Mouse (Mus musculus): ENCODE measurements around the gene Srsf9.

Gene Srsf9

GRCm38 (mm10) chr5:115326256-115326831, 633 bp upstream of the Srsf9 start:
- DNase-seq (ENCODE audit: low spot score), result no peak

DNA sequence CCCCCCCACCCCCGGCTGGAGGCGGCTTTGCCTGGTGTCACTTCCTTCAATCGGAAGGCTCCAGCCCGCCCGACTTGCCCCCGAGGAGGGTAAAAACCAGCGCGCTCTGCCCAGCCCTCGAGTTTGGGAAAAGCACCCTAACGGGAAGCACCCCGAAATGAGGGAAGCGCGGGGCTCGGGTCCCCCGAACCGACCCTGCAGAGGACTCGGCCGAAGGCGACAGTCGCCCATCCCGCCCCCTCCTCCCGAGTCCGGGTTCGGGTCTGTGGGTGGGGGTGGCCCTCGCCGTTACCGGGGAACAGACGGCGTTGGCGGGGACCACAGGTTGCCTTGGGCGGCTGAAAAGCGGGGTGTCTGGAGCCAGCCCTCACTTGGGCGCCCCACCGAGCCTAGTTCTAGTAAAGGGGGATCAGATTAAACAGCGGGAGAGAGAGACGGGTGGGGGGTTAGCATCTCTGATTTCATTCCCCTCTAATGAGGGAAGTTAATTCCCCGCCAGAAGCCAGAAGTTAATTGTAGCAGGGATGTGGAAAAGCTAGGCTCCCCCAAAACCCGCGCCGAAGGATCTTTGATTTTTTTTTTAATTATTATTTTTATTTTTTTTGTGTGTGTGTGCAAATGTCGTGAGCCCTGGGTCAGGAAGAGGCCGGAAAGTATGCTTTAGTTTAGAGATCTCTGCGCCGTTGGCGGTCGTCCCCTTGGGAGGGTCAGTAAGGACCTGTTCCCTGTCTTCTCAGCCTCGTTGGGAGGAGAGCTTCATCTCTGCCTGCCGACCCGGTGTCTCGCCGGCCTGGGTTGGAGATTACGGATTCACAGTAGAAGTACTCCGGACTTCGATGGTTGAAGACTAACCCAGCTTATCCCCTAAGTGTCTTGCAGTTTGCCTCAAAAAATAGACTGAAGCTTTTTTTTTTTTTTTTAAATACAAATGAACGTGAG, 902 bp downstream of the Srsf9 start:
- no peak for DNase-seq (ENCODE audit: low spot score)

DNA sequence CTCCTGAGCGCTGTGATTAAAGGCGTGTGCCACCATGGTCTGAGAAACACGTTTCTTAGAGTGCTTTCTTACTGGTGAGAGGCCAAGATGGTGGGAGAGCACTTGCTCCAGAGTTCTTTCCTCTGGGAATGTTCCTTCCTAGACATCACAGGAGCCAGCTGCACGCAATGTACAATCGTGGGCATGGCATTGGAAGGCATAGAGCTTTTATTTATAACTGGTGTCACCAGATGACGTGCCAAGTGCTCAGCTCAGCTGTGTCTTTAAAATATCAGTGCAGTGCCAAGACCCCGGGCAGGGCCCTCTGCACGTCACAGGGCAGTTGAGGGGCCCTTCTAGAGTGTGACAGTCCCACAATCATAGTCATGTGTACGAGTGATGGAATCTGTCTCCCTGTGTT, 4.0 kb downstream of the Srsf9 start:
- DNase-seq (ENCODE audit: low spot score), result no peak

DNA sequence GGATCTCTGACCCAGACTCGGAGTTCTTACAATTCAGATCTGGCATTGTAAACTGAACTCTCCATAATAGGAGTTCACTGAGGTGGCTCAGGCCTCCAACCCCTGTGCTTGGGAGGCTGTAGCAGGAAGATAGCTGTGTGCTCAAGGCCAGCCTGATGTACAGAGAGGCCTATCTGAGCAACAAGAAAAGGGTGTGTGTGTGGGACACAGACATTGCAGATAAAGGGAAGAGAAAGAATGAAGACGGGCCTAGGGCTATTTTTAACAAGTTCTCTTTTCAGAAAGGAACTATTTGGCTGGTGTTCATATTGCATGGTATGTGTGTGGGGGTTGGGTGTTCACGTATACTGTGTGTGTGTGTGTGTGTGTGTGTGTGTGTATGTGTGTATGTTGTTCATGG, 6.6 kb downstream of the Srsf9 start:
- peak; percentile 18 for DNase-seq (ENCODE audit: low spot score)

DNA sequence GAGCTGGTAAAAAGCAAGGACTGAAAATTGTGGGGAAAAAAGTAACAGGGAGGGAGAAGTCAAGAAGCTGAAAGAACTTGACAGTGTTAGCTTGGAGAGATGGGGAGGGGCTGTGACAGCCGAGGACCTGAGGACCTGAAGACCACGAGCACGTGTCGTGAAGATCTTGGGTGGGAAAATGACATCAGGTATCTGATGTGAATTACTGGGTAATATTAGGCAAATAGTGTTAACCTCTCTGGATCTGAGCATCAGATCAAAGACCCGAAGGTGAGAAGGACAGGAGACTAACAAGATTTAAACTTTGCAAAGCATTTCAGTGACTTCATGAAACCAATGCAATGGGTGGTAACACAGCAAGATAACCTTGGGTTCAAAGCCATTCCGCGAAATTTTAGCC, 13.0 kb downstream of the Srsf9 start:
- DNase-seq (ENCODE audit: low spot score), result no peak

DNA sequence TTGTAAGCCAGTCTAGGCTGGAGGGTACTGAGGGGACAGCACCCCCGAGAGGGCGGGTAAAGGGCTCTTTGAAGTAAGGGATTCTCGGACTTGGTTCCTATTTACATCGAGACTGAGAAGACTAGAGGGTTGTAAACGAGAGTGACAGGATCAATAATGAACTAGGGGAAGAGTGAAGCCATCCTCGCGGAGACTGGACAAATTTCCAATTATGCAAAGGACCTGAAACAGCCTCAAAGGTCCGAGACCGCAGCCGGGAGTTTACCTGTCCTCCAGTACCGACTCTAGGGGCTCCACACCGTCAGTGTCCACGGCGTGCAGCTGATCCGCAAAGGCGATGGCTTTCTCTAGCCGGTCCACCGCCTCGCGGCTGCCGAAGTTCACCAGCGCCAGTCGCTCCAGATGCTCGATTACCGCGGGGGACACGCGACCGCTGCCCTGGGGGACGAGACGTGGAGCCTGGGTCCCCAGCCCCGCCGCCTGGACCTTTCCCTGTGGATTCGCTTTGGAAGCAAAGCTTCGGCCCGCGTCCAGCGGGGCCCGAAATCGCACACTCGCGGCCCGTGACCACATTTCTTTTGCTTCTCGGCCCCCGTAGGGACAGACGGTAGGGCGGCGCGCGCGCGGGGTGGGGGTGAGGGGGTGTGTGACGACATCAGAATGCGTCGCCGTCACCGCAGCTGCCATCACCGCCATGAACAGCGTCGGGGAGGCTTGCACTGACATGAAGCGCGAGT, 13.8 kb downstream of the Srsf9 start, which contains the start of the genes Gatc and Triap1:
Gene Gatc, minus strand, starts transcription at position 602 of the 737 bp plus-strand sequence.
Gene Triap1, plus strand, starts transcription at position 649 of the 737 bp plus-strand sequence.
- DNase-seq (ENCODE audit: low spot score), result peak; percentile 84

- DNase-seq (ENCODE audit: low spot score), result no peak
Observed at GRCm38 (mm10) chr5:115341314-115342165, 14.6 kb downstream of the Srsf9 start.

- peak; percentile 81 for DNase-seq (ENCODE audit: low spot score)
Observed at GRCm38 (mm10) chr5:115347564-115347963, 20.6 kb downstream of the Srsf9 start.

GRCm38 (mm10) chr5:115348546-115349224, 21.7 kb downstream of the Srsf9 start, which contains the start of gene Cox6a1:
Gene Cox6a1, minus strand, starts transcription at chr5:115348981.
- DNase-seq (ENCODE audit: low spot score), result peak; percentile 98

GRCm38 (mm10) chr5:115349225-115349555, 22.2 kb downstream of the Srsf9 start:
- no peak for DNase-seq (ENCODE audit: low spot score)

DNA sequence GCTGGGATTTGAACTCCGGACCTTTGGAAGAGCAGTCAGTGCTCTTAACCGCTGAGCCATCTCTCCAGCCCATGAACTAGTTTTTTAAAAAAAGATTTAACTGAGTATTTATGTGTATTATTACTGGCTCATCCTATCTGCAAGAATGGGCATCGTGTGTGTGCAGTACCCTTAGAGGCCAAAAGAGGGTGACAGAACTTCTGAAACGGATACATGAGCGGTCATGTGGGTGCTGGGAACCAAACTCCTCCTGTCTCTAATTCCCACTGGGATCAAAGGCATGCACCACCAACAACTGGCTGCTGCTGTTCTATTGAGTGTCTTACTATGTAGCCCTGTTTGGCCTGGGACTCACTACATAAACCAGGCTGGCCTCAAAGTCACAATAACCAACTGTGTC, 24.4 kb downstream of the Srsf9 start:
- DNase-seq (ENCODE audit: low spot score), result no peak

- DNase-seq (ENCODE audit: low spot score), result no peak
Observed at GRCm38 (mm10) chr5:115355070-115355469, 28.1 kb downstream of the Srsf9 start.

- DNase-seq (ENCODE audit: low spot score), result peak; percentile 77
Observed at GRCm38 (mm10) chr5:115358872-115359271, 31.9 kb downstream of the Srsf9 start.

DNA sequence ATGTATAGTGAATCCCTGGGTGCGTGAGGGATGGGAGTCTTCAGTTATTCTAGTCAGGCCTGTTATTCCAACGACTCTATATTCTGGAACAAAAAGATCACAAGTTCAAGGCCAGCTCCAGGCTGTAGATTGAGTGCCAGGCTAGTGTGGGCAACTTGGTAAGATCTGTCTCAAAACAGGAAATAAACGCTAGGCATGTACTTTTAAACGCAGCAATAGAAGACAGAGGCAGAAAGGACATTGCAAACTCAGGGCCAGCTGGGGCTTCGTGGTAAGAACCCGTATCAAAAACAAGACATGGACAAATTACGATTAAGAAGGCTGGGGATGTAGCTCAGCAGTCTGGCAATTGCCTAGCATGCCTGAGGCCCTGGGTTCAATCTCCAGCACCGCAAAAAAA, 32.5 kb downstream of the Srsf9 start:
- DNase-seq (ENCODE audit: low spot score), result no peak

DNA sequence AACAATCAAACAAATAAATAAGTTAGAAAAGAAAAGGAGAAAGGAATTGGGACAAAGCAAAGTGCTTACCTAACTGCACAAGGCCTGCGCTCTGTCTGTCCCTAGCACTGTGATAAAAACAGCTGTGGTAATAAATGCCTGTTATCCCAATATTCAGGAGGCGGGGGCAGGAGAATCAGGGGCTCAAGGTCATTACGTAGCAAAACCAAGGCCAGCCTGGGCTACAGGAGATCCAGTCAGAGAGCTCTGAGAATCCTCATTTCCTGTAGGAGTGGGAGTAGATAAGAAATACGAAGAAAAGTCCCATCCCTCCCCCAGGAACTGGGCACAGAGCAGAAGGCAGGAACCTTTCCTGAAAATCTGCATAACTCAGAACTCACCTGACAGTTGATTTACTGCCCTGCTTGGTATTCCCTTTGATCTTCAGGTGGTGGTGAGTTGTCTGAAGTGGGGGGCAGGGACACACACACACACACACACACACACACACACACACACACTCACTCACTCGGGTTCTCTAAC, 32.9 kb downstream of the Srsf9 start:
- no peak for DNase-seq (ENCODE audit: low spot score)

DNA sequence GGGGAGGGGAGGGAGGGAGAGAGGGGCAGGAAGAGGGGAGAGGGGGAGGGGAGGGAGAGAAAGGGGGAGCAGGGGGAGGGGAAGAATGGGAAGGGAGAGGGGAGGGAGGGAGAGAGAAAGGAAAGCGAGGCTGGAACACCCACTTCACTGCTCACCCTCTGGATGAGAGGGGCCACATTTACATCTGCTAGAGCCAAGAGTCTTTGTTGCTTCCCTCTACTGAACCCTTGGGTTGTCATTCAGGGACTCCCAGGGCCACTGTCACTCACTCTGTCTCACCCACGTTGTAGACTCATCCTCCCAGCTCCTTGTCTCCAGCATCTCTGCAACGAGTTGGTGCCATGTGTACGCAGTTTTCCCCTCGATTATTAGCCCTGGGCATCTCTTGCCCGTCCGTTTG, 35.2 kb downstream of the Srsf9 start:
- DNase-seq (ENCODE audit: low spot score), result no peak

- no peak for DNase-seq (ENCODE audit: low spot score)
Observed at GRCm38 (mm10) chr5:115362819-115363714, 36.1 kb downstream of the Srsf9 start.

DNA sequence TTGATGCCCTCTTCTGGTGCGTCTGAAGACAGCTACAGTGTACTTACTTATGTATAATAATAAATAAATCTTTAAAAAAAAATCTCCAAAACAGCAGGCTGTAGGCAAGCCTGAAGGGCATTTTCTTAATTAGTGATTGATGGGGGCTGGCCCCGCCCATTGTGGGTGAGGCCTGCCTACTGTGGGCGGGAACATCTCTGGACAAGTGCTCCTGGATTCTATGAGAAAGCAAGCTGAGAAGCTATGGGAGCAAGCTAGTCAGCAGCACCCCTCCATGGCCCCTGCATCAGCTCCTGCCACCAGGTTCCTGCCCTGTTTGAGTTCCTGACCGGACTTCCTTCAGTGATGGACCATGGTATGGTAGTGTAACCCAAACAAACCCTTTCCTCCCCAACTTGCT, 37.8 kb downstream of the Srsf9 start:
- no peak for DNase-seq (ENCODE audit: low spot score)

DNA sequence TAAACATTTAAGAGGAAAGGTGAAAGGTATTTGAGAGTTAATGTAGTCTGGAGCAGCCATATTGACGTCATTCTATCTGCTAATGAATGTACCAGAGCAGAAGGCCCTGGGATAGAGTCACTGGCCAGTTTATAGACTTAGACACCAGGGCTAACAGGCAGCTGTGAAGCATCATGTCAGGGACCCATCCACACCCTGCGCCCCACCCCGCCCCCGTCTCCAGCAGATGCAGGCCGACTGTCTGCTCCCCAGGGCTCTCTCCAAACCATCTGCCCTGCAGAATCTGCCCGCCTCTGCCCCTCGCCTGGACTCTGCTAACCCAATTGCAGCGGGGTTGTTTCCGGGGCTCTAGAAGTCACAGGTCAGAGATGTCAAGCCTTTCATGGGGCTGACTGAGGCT, 44.8 kb downstream of the Srsf9 start:
- no peak for DNase-seq (ENCODE audit: low spot score)

Measured in lung, postnatal 25 days (tissue).